In the genomic region with DNA sequence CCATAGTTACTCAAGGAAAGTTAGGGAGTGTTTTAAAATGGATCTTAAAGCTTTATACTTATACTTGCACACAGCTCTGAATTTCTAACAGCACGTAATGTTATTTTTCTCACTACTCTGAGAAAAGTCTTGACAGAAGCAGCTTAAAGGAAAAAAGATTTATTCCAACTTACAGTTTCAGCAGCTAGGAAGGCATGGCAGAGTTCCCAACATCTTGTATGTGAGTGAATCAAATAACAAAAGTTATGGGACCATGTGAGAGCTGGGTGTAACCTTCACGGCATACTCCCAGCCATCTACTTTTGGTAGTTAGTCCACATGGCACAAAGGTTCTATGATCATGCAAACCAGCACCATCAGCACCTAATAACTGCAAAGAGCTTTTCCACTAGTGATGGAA, we compare ENCODE assay signal across 27 mouse cellular contexts.
DNase-seq lines count a peak whose midpoint lies in the region; ATAC-seq and TF ChIP-seq lines count a peak whose summit lies in the region.
"Had no signal": no experiment of that assay in that cellular context is flagged by ENCODE, and none has a peak within 500 bp of the region (broad histone marks: within the 10 kb centered on the region; RNA-seq: fewer than 3 reads in every experiment).

No protein-coding gene starts in this region.

- H3K27ac ChIP-seq in layer of hippocampus, adult 2 months, result no peak overlapping the region
- no peak overlapping the region for H3K27ac ChIP-seq in limb, embryonic 13.5 days
- H3K27ac ChIP-seq in limb, embryonic 10.5 days, result no peak overlapping the region
- H3K27ac ChIP-seq: embryonic facial prominence, embryonic 15.5 days; gastrocnemius, adult 2 months; hindbrain, embryonic 14.5 days; liver, embryonic 12.5 days; midbrain, embryonic 13.5 days had no signal

- DNase-seq in layer of hippocampus, adult 11-12 months (ENCODE audit: low spot score), result peak; percentile 9
- no peak for DNase-seq in layer of hippocampus, adult 2 months (ENCODE audit: low spot score in 2 of 2)
- no peak for DNase-seq in limb, embryonic 10.5 days (ENCODE audit: low spot score)
- DNase-seq in ZHBTc4 (ENCODE audit: low read depth, low spot score), result peak; percentile 1
- DNase-seq in brain, adult 2 months (ENCODE audit: low read depth, low spot score), result peak; percentile 66
- DNase-seq in thymus, postnatal 36 days, result no peak
- no peak for DNase-seq in cerebellum, adult 8-10 months
- DNase-seq: adrenal gland, adult 8-10 months; cerebellum, adult 2 months; cerebellum, postnatal 36 days; embryo, embryonic 11 days; gastrocnemius, adult 2 months; heart, postnatal 36 days; kidney, adult 2 months; kidney, postnatal 14 days; lung, adult 2 months; lung, postnatal 36 days; thymus, postnatal 14 days had no signal

- H3K4me3 ChIP-seq in layer of hippocampus, adult 2 months, result no peak overlapping the region
- no peak overlapping the region for H3K4me3 ChIP-seq in limb, embryonic 13.5 days
- H3K4me3 ChIP-seq in limb, embryonic 10.5 days, result no peak overlapping the region
- H3K4me3 ChIP-seq: embryonic facial prominence, embryonic 15.5 days; gastrocnemius, adult 2 months; liver, embryonic 12.5 days; megakaryocyte, embryonic 14.5 days; midbrain, embryonic 13.5 days had no signal

- ATAC-seq in limb, embryonic 13.5 days (ENCODE audit: low FRiP score, low read depth), result peak; percentile 48; the same call in 1 of the 2 replicates
- ATAC-seq: activated CD4-positive, CD25-positive, alpha-beta regulatory T cell, adult 4 months; forebrain, embryonic 14.5 days; inflammation-experienced regulatory T-cells, adult 6 months; liver, embryonic 12.5 days; midbrain, embryonic 13.5 days had no signal

- TF ChIP-seq CTCF in layer of hippocampus, adult 2 months (conservative IDR thresholded peaks at IDR 0.05), result no peak

- no peak overlapping the region for H3K9ac ChIP-seq in limb, embryonic 13.5 days
- H3K9ac ChIP-seq: embryonic facial prominence, embryonic 15.5 days; hindbrain, embryonic 14.5 days; liver, embryonic 12.5 days; midbrain, embryonic 13.5 days had no signal

- H3K4me2 ChIP-seq in limb, embryonic 13.5 days (replicated peaks), result no peak overlapping the region
- H3K4me2 ChIP-seq: embryonic facial prominence, embryonic 15.5 days; hindbrain, embryonic 14.5 days; liver, embryonic 12.5 days; midbrain, embryonic 13.5 days had no signal

- H3K36me3 ChIP-seq in limb, embryonic 13.5 days, result no peaks in the 10 kb centered on the region
- H3K36me3 ChIP-seq in limb, embryonic 10.5 days, result no peaks in the 10 kb centered on the region
- H3K36me3 ChIP-seq: embryonic facial prominence, embryonic 15.5 days; liver, embryonic 12.5 days; midbrain, embryonic 13.5 days had no signal

- H3K9me3 ChIP-seq in limb, embryonic 13.5 days, result no peaks in the 10 kb centered on the region
- H3K9me3 ChIP-seq in limb, embryonic 10.5 days (replicated peaks), result no peaks in the 10 kb centered on the region
- H3K9me3 ChIP-seq: embryonic facial prominence, embryonic 15.5 days; liver, embryonic 12.5 days; midbrain, embryonic 13.5 days had no signal

- WGBS in limb, embryonic 13.5 days, result 64% methylated on average over 2 of the region's 2 CpGs
- 97% methylated on average over 2 of the region's 2 CpGs for WGBS in limb, embryonic 10.5 days

- H3K4me1 ChIP-seq in limb, embryonic 13.5 days, result no peaks in the 10 kb centered on the region
- no peaks in the 10 kb centered on the region for H3K4me1 ChIP-seq in limb, embryonic 10.5 days
- H3K4me1 ChIP-seq: embryonic facial prominence, embryonic 15.5 days; liver, embryonic 12.5 days; megakaryocyte, embryonic 14.5 days; midbrain, embryonic 13.5 days had no signal

- H3K27me3 ChIP-seq in limb, embryonic 13.5 days, result no peaks in the 10 kb centered on the region
- no peaks in the 10 kb centered on the region for H3K27me3 ChIP-seq in limb, embryonic 10.5 days (ENCODE audit: low read depth, poor library complexity, severe bottlenecking)
- H3K27me3 ChIP-seq: embryonic facial prominence, embryonic 15.5 days; liver, embryonic 12.5 days; megakaryocyte, embryonic 14.5 days; midbrain, embryonic 13.5 days had no signal

Comparison
In these comparisons a context has a peak if more than half of its experiments do, and no peak if none do; other contexts are left out.
1. DNase-seq: peak in layer of hippocampus, adult 11-12 months (single experiment), ZHBTc4 (single experiment) and brain, adult 2 months (single experiment); none in layer of hippocampus, adult 2 months (0 of 2), limb, embryonic 10.5 days (single experiment), thymus, postnatal 36 days (0 of 2) and cerebellum, adult 8-10 months (single experiment).